Mouse (Mus musculus): ENCODE data around the gene Apod. TPM values are rescaled to one million over a fixed set of nuclear protein-coding genes. Genes with fewer than 3 reads are reported as not detected.

The Apod gene
- polyA plus RNA-seq, 2 experiments: 40.8 to 69.9 TPM

- Histone ChIP-seq H3K27ac (replicated peaks; ENCODE audit: low read depth, low read length) (no peak overlapping the region), H3K9me3 (ENCODE audit: control insufficient read depth, low read length) (no peaks in the 10 kb centered on the region), H3K4me1 (ENCODE audit: control insufficient read depth, insufficient read depth, low read length) (no peaks in the 10 kb centered on the region), H3K4me3 (replicated peaks; ENCODE audit: low read length) (no peak overlapping the region), H3K36me3 (ENCODE audit: control insufficient read depth, insufficient read depth, low read length) (peaks cover 62% of the 10 kb centered on the region), H3K4me2 (replicated peaks; ENCODE audit: low read depth, low read length, severe bottlenecking) (no peak overlapping the region), H3K9ac (ENCODE audit: low read depth, low read length, severe bottlenecking) (no peak overlapping the region), H3K27me3 (ENCODE audit: control insufficient read depth, insufficient read depth, low read length) (no peaks in the 10 kb centered on the region)
- 90% methylated on average over 3 of the region's 3 CpGs for WGBS
- no peak for ATAC-seq (ENCODE audit: low FRiP score, low read depth)
- DNase-seq (ENCODE audit: low spot score): no peak
- no peak for TF ChIP-seq POLR2A (IDR thresholded peaks at IDR 0.05; ENCODE audit: borderline replicate concordance, extremely low read depth, insufficient read depth, insufficient read length)
These were observed 58.9 kb downstream of the Apod start for GRCm38 (mm10) chr16:31255685-31256084.

- Histone ChIP-seq H3K36me3 (ENCODE audit: control insufficient read depth, insufficient read depth, low read length) (peaks cover 11% of the 10 kb centered on the region; the same call in 1 of the 2 replicates), H3K4me2 (replicated peaks; ENCODE audit: low read depth, low read length, severe bottlenecking) (no peak overlapping the region), H3K4me1 (ENCODE audit: control insufficient read depth, insufficient read depth, low read length) (no peaks in the 10 kb centered on the region), H3K9ac (ENCODE audit: low read depth, low read length, severe bottlenecking) (no peak overlapping the region), H3K27ac (replicated peaks; ENCODE audit: low read depth, low read length) (no peak overlapping the region), H3K27me3 (ENCODE audit: control insufficient read depth, insufficient read depth, low read length) (no peaks in the 10 kb centered on the region), H3K4me3 (replicated peaks; ENCODE audit: low read length) (no peak overlapping the region), H3K9me3 (ENCODE audit: control insufficient read depth, low read length) (no peaks in the 10 kb centered on the region)
- no peak for TF ChIP-seq POLR2A (IDR thresholded peaks at IDR 0.05; ENCODE audit: borderline replicate concordance, extremely low read depth, insufficient read depth, insufficient read length)
- no peak for DNase-seq (ENCODE audit: low spot score)
- ATAC-seq (ENCODE audit: low FRiP score, low read depth): no peak
- 92% methylated on average over 3 of the region's 3 CpGs for WGBS
These were observed 65.2 kb downstream of the Apod start for GRCm38 (mm10) chr16:31249401-31249800.

DNA sequence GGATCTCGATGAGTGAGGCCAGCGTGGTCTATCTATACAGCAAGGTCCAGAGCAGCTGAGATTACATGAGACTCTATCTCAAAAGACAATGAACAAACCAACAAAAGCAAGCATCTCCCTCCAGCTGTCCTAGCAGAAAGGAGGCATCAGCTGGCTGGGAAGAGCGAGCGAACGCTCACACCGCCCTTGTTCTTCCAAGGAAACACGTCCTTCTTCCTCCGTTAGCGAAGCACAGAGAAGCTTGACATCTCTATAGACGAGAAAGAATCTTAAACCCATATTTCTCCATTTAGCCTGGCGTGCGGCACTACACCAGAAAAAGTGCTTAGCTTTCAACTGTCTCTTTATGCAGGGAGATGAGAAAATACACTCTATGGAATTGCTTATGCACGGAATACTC, 65.9 kb downstream of the Apod start:
- TF ChIP-seq POLR2A (IDR thresholded peaks at IDR 0.05; ENCODE audit: borderline replicate concordance, extremely low read depth, insufficient read depth, insufficient read length): no peak
- H3K9ac ChIP-seq (ENCODE audit: low read depth, low read length, severe bottlenecking): no peak overlapping the region
- H3K27ac ChIP-seq (replicated peaks; ENCODE audit: low read depth, low read length): no peak overlapping the region
- WGBS: 92% methylated on average over 13 of the region's 13 CpGs
- H3K9me3 ChIP-seq (ENCODE audit: control insufficient read depth, low read length): no peaks in the 10 kb centered on the region
- no peak overlapping the region for H3K4me3 ChIP-seq (replicated peaks; ENCODE audit: low read length)
- no peaks in the 10 kb centered on the region for H3K27me3 ChIP-seq (ENCODE audit: control insufficient read depth, insufficient read depth, low read length)
- H3K36me3 ChIP-seq (ENCODE audit: control insufficient read depth, insufficient read depth, low read length): peaks cover 11% of the 10 kb centered on the region; the same call in 1 of the 2 replicates
- ATAC-seq (ENCODE audit: low FRiP score, low read depth): no peak
- no peak overlapping the region for H3K4me2 ChIP-seq (replicated peaks; ENCODE audit: low read depth, low read length, severe bottlenecking)
- no peaks in the 10 kb centered on the region for H3K4me1 ChIP-seq (ENCODE audit: control insufficient read depth, insufficient read depth, low read length)
- no peak for DNase-seq (ENCODE audit: low spot score)

DNA sequence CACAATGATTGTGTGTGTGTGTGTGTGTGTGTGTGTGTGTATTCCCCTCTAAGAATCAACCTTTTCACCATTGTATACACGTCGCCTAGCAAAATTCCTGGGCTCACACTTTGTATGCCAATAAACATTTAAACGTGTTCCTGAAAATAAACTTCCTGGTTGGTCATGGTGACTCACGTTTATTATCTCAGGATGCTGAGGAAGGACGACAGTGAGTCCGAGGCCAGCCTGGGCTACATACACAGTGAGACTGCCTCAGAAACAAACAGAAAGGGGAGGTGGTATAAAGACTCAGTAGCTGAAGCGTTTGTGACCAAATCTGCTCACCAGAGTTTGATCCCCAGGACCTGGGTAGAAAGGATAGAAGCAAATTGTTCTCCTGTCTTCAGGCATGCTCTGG, 67.2 kb downstream of the Apod start:
- no peak overlapping the region for H3K4me3 ChIP-seq (replicated peaks; ENCODE audit: low read length)
- no peak overlapping the region for H3K4me2 ChIP-seq (replicated peaks; ENCODE audit: low read depth, low read length, severe bottlenecking)
- no peak overlapping the region for H3K9ac ChIP-seq (ENCODE audit: low read depth, low read length, severe bottlenecking)
- peaks cover 6% of the 10 kb centered on the region; the same call in 1 of the 2 replicates for H3K36me3 ChIP-seq (ENCODE audit: control insufficient read depth, insufficient read depth, low read length)
- DNase-seq (ENCODE audit: low spot score) (no peak), ATAC-seq (ENCODE audit: low FRiP score, low read depth) (no peak)
- H3K27me3 ChIP-seq (ENCODE audit: control insufficient read depth, insufficient read depth, low read length): no peaks in the 10 kb centered on the region
- H3K27ac ChIP-seq (replicated peaks; ENCODE audit: low read depth, low read length): no peak overlapping the region
- H3K4me1 ChIP-seq (ENCODE audit: control insufficient read depth, insufficient read depth, low read length): no peaks in the 10 kb centered on the region
- WGBS: 80% methylated on average over 7 of the region's 7 CpGs
- TF ChIP-seq POLR2A (IDR thresholded peaks at IDR 0.05; ENCODE audit: borderline replicate concordance, extremely low read depth, insufficient read depth, insufficient read length): no peak
- no peaks in the 10 kb centered on the region for H3K9me3 ChIP-seq (ENCODE audit: control insufficient read depth, low read length)

Small RNAs within 50 kb of the gene (microRNA-seq; reads per million reads assigned to microRNA genes)
- gene Gm27415: not detected

Other genes with a start within 250 kb of the Apod start
- gene Xxylt1, start 233.4 kb downstream of the Apod start, polyA plus RNA-seq (2012; rRNA removed): 20.0 and 31.3 TPM in 2 replicates
- 23.8 and 24.5 TPM in 2 replicates for gene Xxylt1, start 233.4 kb downstream of the Apod start, polyA plus RNA-seq (2014; fragmentation: Nextera tagmentation; extraction: Ambion mirVana)
- gene Acap2, start 113.6 kb downstream of the Apod start, polyA plus RNA-seq (2012; rRNA removed): 24.8 and 26.1 TPM in 2 replicates
- gene Acap2, start 113.6 kb downstream of the Apod start, polyA plus RNA-seq (2014; fragmentation: Nextera tagmentation; extraction: Ambion mirVana): 24.9 and 28.0 TPM in 2 replicates
- 30.5 and 40.5 TPM in 2 replicates for gene Ppp1r2, start 39.5 kb downstream of the Apod start, polyA plus RNA-seq (2012; rRNA removed)
- gene Ppp1r2, start 39.5 kb downstream of the Apod start, polyA plus RNA-seq (2014; fragmentation: Nextera tagmentation; extraction: Ambion mirVana): 77.3 and 77.7 TPM in 2 replicates
- gene Bdh1, start 107.5 kb upstream of the Apod start, polyA plus RNA-seq (2012; rRNA removed): 39.1 and 43.9 TPM in 2 replicates
- gene Bdh1, start 107.5 kb upstream of the Apod start, polyA plus RNA-seq (2014; fragmentation: Nextera tagmentation; extraction: Ambion mirVana): 27.2 and 28.5 TPM in 2 replicates